Mouse (Mus musculus): ENCODE data around the gene Cep89. TPM values are rescaled to one million over a fixed set of nuclear protein-coding genes. Genes with fewer than 3 reads are reported as not detected.

Cep89 gene
- 44.4 TPM for polyA plus RNA-seq (2015; fragmentation: Illumina TruSeq; extraction: RNeasy Lipid Tissue Mini Kit (QIAGEN cat#74804); ENCODE audit: insufficient read depth, low replicate concordance)

GRCm38 (mm10) chr7:35396542-35397168 lies at the start of gene Cep89, which contains the start of gene Faap24:
Gene Cep89 (plus strand): TSS chr7:35397035.
Gene Faap24 (minus strand): TSS chr7:35396836.

GRCm38 (mm10) chr7:35447996-35448846 lies 51.4 kb downstream of the Cep89 start, which contains the start of gene Slc7a9:
Gene Slc7a9 (plus strand): TSS chr7:35448796.

Other genes with a start within 250 kb of the Cep89 start
- gene Slc7a10, start 210.7 kb upstream of the Cep89 start, polyA plus RNA-seq (2015; fragmentation: Illumina TruSeq; extraction: RNeasy Lipid Tissue Mini Kit (QIAGEN cat#74804); ENCODE audit: insufficient read depth, low replicate concordance), result 0.50 TPM
- gene Lrp3, start 181.5 kb upstream of the Cep89 start, polyA plus RNA-seq (2015; fragmentation: Illumina TruSeq; extraction: RNeasy Lipid Tissue Mini Kit (QIAGEN cat#74804); ENCODE audit: insufficient read depth, low replicate concordance), result 1.4 TPM
- 11.8 TPM for gene Gpatch1, start 78.6 kb upstream of the Cep89 start, polyA plus RNA-seq (2015; fragmentation: Illumina TruSeq; extraction: RNeasy Lipid Tissue Mini Kit (QIAGEN cat#74804); ENCODE audit: insufficient read depth, low replicate concordance)
- 0.75 TPM for gene Rhpn2, start 62.9 kb upstream of the Cep89 start, polyA plus RNA-seq (2015; fragmentation: Illumina TruSeq; extraction: RNeasy Lipid Tissue Mini Kit (QIAGEN cat#74804); ENCODE audit: insufficient read depth, low replicate concordance)
- gene Faap24, start 199 bp upstream of the Cep89 start, polyA plus RNA-seq (2015; fragmentation: Illumina TruSeq; extraction: RNeasy Lipid Tissue Mini Kit (QIAGEN cat#74804); ENCODE audit: insufficient read depth, low replicate concordance), result 10.9 TPM
- gene Slc7a9, start 51.8 kb downstream of the Cep89 start, polyA plus RNA-seq (2015; fragmentation: Illumina TruSeq; extraction: RNeasy Lipid Tissue Mini Kit (QIAGEN cat#74804); ENCODE audit: insufficient read depth, low replicate concordance), result not detected
- gene Tdrd12, start 140.7 kb downstream of the Cep89 start, polyA plus RNA-seq (2015; fragmentation: Illumina TruSeq; extraction: RNeasy Lipid Tissue Mini Kit (QIAGEN cat#74804); ENCODE audit: insufficient read depth, low replicate concordance), result 0.23 TPM
- 55.5 TPM for gene Nudt19, start 159.3 kb downstream of the Cep89 start, polyA plus RNA-seq (2015; fragmentation: Illumina TruSeq; extraction: RNeasy Lipid Tissue Mini Kit (QIAGEN cat#74804); ENCODE audit: insufficient read depth, low replicate concordance)
- 0.17 TPM for gene Rgs9bp, start 188.5 kb downstream of the Cep89 start, polyA plus RNA-seq (2015; fragmentation: Illumina TruSeq; extraction: RNeasy Lipid Tissue Mini Kit (QIAGEN cat#74804); ENCODE audit: insufficient read depth, low replicate concordance)
- 26.0 TPM for gene Ankrd27, start 189.2 kb downstream of the Cep89 start, polyA plus RNA-seq (2015; fragmentation: Illumina TruSeq; extraction: RNeasy Lipid Tissue Mini Kit (QIAGEN cat#74804); ENCODE audit: insufficient read depth, low replicate concordance)

Measured in spleen, adult 10 weeks (tissue).